Mouse (Mus musculus): ENCODE results near the gene Ciapin1. TPM values are rescaled to one million over a fixed set of nuclear protein-coding genes. Genes with fewer than 3 reads are reported as not detected.
"Not testable (repeated sequence)": the region's sequence is repeated elsewhere in the genome, so short reads cannot be mapped to it uniquely, and the experiment has no call there.

Gene Ciapin1
- polyA plus RNA-seq, 1 experiment from 2014 or later, result 123 TPM

DNA sequence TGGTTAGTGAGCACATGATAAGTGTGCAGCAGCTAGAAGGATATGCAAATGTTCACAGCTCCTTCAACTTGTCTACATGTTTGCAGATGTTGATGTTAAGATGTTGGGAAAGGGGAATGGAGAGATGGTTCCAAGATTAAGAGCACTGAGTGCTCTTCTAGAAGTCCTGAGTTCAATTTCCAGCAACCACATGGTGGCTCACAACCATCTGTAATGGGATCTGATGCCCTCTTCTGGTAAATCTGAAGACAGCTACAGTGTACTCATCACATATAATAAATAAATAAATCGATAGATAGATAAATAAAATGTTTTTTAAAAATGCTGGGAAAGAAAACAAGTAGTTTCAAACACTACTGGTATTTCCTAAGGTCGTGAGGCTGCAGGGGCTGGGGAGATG is 3.0 kb upstream of the Ciapin1 start:
- ATAC-seq (replicated peaks; ENCODE audit: insufficient number of reproducible peaks, low FRiP score, low TSS enrichment, low read depth), result no peak
- H3K9me3 ChIP-seq (replicated peaks; ENCODE audit: control insufficient read depth, low read length), result no peaks in the 10 kb centered on the region
- no peak overlapping the region for H3K4me2 ChIP-seq (ENCODE audit: low read depth, low read length)
- 48% methylated on average over 2 of the region's 2 CpGs for WGBS
- no peaks in the 10 kb centered on the region for H3K4me1 ChIP-seq (ENCODE audit: control insufficient read depth, insufficient read depth, low read length)
- DNase-seq (ENCODE audit: low spot score), result no peak
- H3K4me3 ChIP-seq (ENCODE audit: low read depth, low read length), result no peak overlapping the region
- H3K9ac ChIP-seq (replicated peaks; ENCODE audit: low read length), result no peak overlapping the region
- no peaks in the 10 kb centered on the region for H3K36me3 ChIP-seq (replicated peaks; ENCODE audit: control insufficient read depth, insufficient read depth, low read depth, low read length)
- no peaks in the 10 kb centered on the region for H3K27me3 ChIP-seq (ENCODE audit: control insufficient read depth, insufficient read depth, low read length)
- no peak overlapping the region for H3K27ac ChIP-seq (replicated peaks; ENCODE audit: low read depth, low read length)

DNA sequence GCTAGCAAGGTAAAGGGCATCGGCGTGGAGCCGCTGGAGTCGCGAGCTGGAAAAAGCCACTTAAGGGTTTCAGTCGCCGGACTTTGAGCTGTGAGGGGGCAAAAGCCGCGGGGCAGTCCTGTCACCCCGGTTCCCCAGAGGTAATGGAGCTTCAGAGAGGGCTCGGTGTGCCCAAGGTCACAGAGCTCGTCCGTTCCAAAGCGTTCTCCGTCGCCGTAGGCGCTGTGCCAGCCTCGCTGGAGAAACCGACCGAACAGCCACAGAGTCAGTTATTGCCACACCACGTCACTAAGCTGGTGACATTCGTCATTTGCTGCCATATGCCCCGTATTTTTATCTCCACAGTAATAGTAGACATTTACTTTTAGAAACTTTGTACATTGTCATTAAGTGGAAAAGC is 442 bp upstream of the Ciapin1 start:
- no peak for DNase-seq (ENCODE audit: low spot score)
- H3K9ac ChIP-seq (replicated peaks; ENCODE audit: low read length), result peak overlapping the region; percentile 92
- H3K27ac ChIP-seq (replicated peaks; ENCODE audit: low read depth, low read length), result peak overlapping the region; percentile 65; the same call in 1 of the 2 replicates
- H3K4me1 ChIP-seq (ENCODE audit: control insufficient read depth, insufficient read depth, low read length), result no peaks in the 10 kb centered on the region
- H3K36me3 ChIP-seq (replicated peaks; ENCODE audit: control insufficient read depth, insufficient read depth, low read depth, low read length), result no peaks in the 10 kb centered on the region
- H3K4me2 ChIP-seq (ENCODE audit: low read depth, low read length), result peak overlapping the region; percentile 61
- peak overlapping the region; percentile 91 for H3K4me3 ChIP-seq (ENCODE audit: low read depth, low read length)
- ATAC-seq (replicated peaks; ENCODE audit: insufficient number of reproducible peaks, low FRiP score, low TSS enrichment, low read depth), result peak; percentile 39
- under 1% methylated on average over 24 of the region's 24 CpGs for WGBS
- H3K9me3 ChIP-seq (replicated peaks; ENCODE audit: control insufficient read depth, low read length), result no peaks in the 10 kb centered on the region
- no peaks in the 10 kb centered on the region for H3K27me3 ChIP-seq (ENCODE audit: control insufficient read depth, insufficient read depth, low read length)

DNA sequence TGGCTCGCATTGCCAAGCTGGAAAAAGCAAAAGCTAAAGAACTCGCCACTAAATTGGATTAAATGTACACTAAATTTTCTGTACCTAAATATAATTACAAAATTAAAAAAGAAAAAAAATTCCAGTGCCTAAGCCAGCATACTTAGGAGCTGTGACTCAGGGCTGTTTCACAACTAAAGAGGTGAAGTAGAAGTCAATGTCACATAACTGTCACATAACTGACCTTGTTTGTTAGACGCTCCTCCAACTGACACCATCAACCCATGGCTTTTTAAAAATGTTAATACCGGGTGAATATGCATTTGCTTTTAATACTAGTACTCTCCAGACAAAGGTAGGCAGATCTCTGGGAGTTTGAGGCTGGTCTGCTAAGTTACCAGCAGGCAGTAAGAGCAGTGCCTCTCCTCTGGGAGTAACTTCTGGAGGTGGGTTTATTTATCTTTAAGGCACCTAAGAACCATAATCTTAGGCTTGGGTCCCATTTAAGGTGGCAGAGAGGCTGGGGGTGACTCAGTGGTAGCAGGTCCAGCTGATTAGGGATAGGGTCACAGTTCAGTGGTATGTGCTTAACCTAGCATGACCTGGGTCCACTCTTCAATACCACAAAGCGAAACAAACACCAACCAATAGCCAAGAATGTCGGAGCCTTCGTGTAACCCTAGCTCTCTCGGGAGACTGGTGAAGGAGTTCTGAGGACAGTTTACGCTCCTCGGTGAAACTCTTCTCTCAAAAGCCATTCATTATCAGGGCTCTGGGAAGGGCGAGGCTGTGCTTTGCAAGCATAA is 1.5 kb downstream of the Ciapin1 start:
- Histone ChIP-seq H3K4me3 (ENCODE audit: low read depth, low read length) (peak overlapping the region; percentile 91; the same call in 1 of the 2 replicates), H3K27ac (replicated peaks; ENCODE audit: low read depth, low read length) (no peak overlapping the region), H3K27me3 (ENCODE audit: control insufficient read depth, insufficient read depth, low read length) (no peaks in the 10 kb centered on the region), H3K9ac (replicated peaks; ENCODE audit: low read length) (peak overlapping the region; percentile 37), H3K9me3 (replicated peaks; ENCODE audit: control insufficient read depth, low read length) (no peaks in the 10 kb centered on the region), H3K36me3 (replicated peaks; ENCODE audit: control insufficient read depth, insufficient read depth, low read depth, low read length) (peaks cover 1% of the 10 kb centered on the region), H3K4me2 (ENCODE audit: low read depth, low read length) (peak overlapping the region; percentile 89), H3K4me1 (ENCODE audit: control insufficient read depth, insufficient read depth, low read length) (no peaks in the 10 kb centered on the region)
- DNase-seq (ENCODE audit: low spot score), result no peak
- no peak for ATAC-seq (replicated peaks; ENCODE audit: insufficient number of reproducible peaks, low FRiP score, low TSS enrichment, low read depth)
- WGBS, result 57% methylated on average over 11 of the region's 11 CpGs

DNA sequence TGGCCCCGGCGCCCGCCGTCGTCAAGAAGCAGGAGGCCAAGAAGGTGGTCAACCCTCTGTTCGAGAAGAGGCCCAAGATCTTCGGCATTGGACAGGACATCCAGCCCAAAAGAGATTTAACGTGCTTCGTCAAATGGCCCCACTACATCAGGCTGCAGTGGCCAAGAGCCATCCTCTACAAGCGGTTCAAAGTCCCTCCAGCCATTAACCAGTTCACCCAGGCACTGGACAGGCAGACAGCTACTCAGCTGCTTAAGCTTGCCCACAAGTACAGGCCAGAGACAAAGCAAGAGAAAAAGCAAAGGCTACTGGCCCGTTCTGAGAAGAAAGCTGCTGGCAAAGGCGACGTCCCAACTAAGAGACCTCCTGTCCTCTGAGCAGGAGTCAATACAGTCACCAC is 2.4 kb downstream of the Ciapin1 start:
- H3K4me3 ChIP-seq (ENCODE audit: low read depth, low read length); H3K4me2 ChIP-seq (ENCODE audit: low read depth, low read length); H3K9ac ChIP-seq (replicated peaks; ENCODE audit: low read length); H3K27ac ChIP-seq (replicated peaks; ENCODE audit: low read depth, low read length); H3K36me3 ChIP-seq (replicated peaks; ENCODE audit: control insufficient read depth, insufficient read depth, low read depth, low read length); ATAC-seq (replicated peaks; ENCODE audit: insufficient number of reproducible peaks, low FRiP score, low TSS enrichment, low read depth); H3K27me3 ChIP-seq (ENCODE audit: control insufficient read depth, insufficient read depth, low read length); DNase-seq (ENCODE audit: low spot score); H3K4me1 ChIP-seq (ENCODE audit: control insufficient read depth, insufficient read depth, low read length); H3K9me3 ChIP-seq (replicated peaks; ENCODE audit: control insufficient read depth, low read length): not testable (repeated sequence)
- 93% methylated on average over 13 of the region's 13 CpGs for WGBS

DNA sequence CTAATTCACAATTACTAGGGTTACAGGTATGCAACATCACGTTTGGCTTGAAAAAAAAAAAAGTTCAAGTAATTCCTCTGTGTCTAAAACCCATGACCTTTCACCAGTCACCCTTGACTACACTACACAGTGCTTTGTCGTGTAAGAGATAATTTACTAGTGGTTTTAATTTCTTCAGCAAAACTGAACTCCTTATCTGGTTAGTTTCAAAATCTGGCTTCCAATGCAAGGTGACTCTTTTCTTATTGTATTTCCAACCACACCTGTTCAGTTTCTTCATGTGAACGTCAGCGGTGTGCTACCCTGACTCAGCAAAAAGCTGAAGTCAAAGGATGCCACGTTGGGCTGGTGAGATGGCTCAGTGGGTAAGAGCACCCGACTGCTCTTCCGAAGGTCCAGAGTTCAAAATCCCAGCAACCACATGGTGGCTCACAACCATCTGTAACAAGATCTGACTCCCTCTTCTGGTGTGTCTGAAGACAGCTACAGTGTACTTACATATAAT is 4.2 kb downstream of the Ciapin1 start:
- not testable (repeated sequence) for H3K4me1 ChIP-seq (ENCODE audit: control insufficient read depth, insufficient read depth, low read length); H3K9ac ChIP-seq (replicated peaks; ENCODE audit: low read length); H3K4me3 ChIP-seq (ENCODE audit: low read depth, low read length); H3K4me2 ChIP-seq (ENCODE audit: low read depth, low read length); H3K36me3 ChIP-seq (replicated peaks; ENCODE audit: control insufficient read depth, insufficient read depth, low read depth, low read length); H3K9me3 ChIP-seq (replicated peaks; ENCODE audit: control insufficient read depth, low read length); ATAC-seq (replicated peaks; ENCODE audit: insufficient number of reproducible peaks, low FRiP score, low TSS enrichment, low read depth); H3K27ac ChIP-seq (replicated peaks; ENCODE audit: low read depth, low read length); DNase-seq (ENCODE audit: low spot score); H3K27me3 ChIP-seq (ENCODE audit: control insufficient read depth, insufficient read depth, low read length)
- 74% methylated on average over 7 of the region's 7 CpGs for WGBS

DNA sequence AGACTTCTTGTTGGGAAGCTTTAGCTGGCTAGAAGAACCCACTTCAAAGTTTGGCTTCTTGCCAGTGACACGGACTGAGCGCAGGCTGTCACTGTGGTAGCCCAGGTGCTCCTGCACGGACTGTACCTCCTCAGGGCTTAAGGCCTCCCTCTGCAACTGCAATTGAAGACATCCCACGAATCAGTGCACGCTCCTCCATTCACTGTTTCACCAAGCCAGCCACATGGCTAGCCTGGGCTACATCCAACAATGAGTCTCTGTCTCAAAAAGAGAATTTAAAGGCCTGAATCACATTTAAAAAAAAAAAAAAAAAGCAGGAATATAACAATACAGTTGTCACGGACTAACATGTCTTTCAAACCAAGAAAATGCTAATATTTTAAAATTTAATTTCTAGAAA is 9.9 kb downstream of the Ciapin1 start:
- Histone ChIP-seq H3K27me3 (ENCODE audit: control insufficient read depth, insufficient read depth, low read length) (no peaks in the 10 kb centered on the region), H3K4me1 (ENCODE audit: control insufficient read depth, insufficient read depth, low read length) (no peaks in the 10 kb centered on the region), H3K9me3 (replicated peaks; ENCODE audit: control insufficient read depth, low read length) (no peaks in the 10 kb centered on the region), H3K27ac (replicated peaks; ENCODE audit: low read depth, low read length) (no peak overlapping the region), H3K36me3 (replicated peaks; ENCODE audit: control insufficient read depth, insufficient read depth, low read depth, low read length) (peaks cover 7% of the 10 kb centered on the region), H3K4me2 (ENCODE audit: low read depth, low read length) (no peak overlapping the region), H3K9ac (replicated peaks; ENCODE audit: low read length) (no peak overlapping the region), H3K4me3 (ENCODE audit: low read depth, low read length) (no peak overlapping the region)
- ATAC-seq (replicated peaks; ENCODE audit: insufficient number of reproducible peaks, low FRiP score, low TSS enrichment, low read depth) (no peak), DNase-seq (ENCODE audit: low spot score) (no peak)
- WGBS, result 93% methylated on average over 6 of the region's 6 CpGs

DNA sequence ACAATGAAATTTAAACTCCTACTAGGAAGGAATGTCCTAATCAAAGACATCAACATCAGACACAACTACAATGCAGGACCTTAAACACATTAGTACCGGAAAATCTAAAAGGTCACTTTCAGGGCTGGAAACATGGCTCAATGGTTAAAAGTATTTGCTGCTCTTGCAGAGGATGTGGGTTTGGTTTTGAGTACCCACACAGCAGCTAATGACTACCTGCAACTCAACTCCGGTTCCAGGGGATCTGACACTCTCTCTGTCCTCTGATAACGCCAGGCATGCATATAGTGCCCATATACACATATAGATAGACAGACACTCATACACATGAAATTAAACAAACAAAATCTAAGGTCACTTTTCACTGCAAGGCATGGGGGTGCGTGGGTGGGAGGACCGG is 11.9 kb downstream of the Ciapin1 start:
- Histone ChIP-seq H3K9ac (replicated peaks; ENCODE audit: low read length) (no peak overlapping the region), H3K9me3 (replicated peaks; ENCODE audit: control insufficient read depth, low read length) (no peaks in the 10 kb centered on the region), H3K4me3 (ENCODE audit: low read depth, low read length) (no peak overlapping the region), H3K27ac (replicated peaks; ENCODE audit: low read depth, low read length) (no peak overlapping the region), H3K4me2 (ENCODE audit: low read depth, low read length) (no peak overlapping the region), H3K36me3 (replicated peaks; ENCODE audit: control insufficient read depth, insufficient read depth, low read depth, low read length) (peaks cover 5% of the 10 kb centered on the region; the same call in 1 of the 2 replicates), H3K27me3 (ENCODE audit: control insufficient read depth, insufficient read depth, low read length) (no peaks in the 10 kb centered on the region), H3K4me1 (ENCODE audit: control insufficient read depth, insufficient read depth, low read length) (no peaks in the 10 kb centered on the region)
- ATAC-seq (replicated peaks; ENCODE audit: insufficient number of reproducible peaks, low FRiP score, low TSS enrichment, low read depth) (no peak), DNase-seq (ENCODE audit: low spot score) (no peak)
- WGBS, result 97% methylated on average over 5 of the region's 5 CpGs

DNA sequence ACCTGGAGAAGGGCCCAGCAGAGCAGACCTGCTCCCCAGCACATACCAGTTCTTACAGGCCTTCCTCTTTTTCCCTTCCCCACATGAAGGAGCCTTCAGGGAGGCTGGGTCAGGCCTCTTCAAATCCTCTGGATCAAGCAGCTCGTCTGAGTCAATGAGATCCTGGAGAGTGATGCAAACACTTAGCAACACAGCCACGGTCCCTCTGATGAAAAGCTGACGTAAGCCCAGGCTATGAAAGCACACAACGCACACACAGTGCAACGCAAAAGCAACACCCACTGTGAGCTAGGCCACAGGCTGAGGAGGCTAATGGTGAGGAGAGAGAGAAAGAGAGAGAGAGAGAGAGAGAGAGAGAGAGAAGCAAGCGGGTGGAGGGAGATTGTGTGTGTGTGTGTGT is 13.0 kb downstream of the Ciapin1 start:
- Histone ChIP-seq H3K4me1 (ENCODE audit: control insufficient read depth, insufficient read depth, low read length) (no peaks in the 10 kb centered on the region), H3K9me3 (replicated peaks; ENCODE audit: control insufficient read depth, low read length) (no peaks in the 10 kb centered on the region), H3K27me3 (ENCODE audit: control insufficient read depth, insufficient read depth, low read length) (no peaks in the 10 kb centered on the region), H3K9ac (replicated peaks; ENCODE audit: low read length) (no peak overlapping the region), H3K27ac (replicated peaks; ENCODE audit: low read depth, low read length) (no peak overlapping the region), H3K4me2 (ENCODE audit: low read depth, low read length) (no peak overlapping the region), H3K4me3 (ENCODE audit: low read depth, low read length) (no peak overlapping the region), H3K36me3 (replicated peaks; ENCODE audit: control insufficient read depth, insufficient read depth, low read depth, low read length) (peaks cover 2% of the 10 kb centered on the region; the same call in 1 of the 2 replicates)
- WGBS, result 84% methylated on average over 6 of the region's 6 CpGs
- ATAC-seq (replicated peaks; ENCODE audit: insufficient number of reproducible peaks, low FRiP score, low TSS enrichment, low read depth), result no peak
- DNase-seq (ENCODE audit: low spot score), result no peak

All from embryonic facial prominence, embryonic 11.5 days (tissue).